Mouse (Mus musculus): ENCODE measurements around the gene Gna13. TPM values are rescaled to one million over a fixed set of nuclear protein-coding genes. Genes with fewer than 3 reads are reported as not detected.

The Gna13 gene
- polyA plus RNA-seq, 1 experiment from 2014 or later: 16.9 TPM

DNA sequence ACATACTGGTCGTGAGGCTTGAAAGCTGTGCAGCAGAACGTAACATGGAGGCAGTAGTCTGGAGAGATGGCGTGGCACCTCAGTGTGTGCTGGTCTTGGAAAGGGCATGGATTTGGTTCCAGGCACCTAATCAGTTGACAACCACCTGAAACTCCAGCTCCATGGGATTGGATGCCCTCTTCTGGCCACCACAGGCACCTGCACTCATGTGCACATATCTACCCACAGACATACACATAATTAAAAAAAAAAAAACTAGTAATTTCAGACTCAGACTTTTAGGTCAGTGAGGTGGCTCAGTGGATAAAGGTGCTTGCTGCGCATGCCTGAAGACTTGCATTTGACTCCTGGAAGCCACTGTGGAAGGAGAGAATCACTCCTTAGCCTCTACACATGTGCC, 59.6 kb downstream of the Gna13 start:
- WGBS: 96% methylated on average over 4 of the region's 4 CpGs
- no peak for DNase-seq (ENCODE audit: low spot score)
- peaks cover 21% of the 10 kb centered on the region for H3K4me1 ChIP-seq
- H3K9me3 ChIP-seq (replicated peaks): peaks cover 5% of the 10 kb centered on the region; the same call in 1 of the 2 replicates
- no peaks in the 10 kb centered on the region for H3K36me3 ChIP-seq
- no peaks in the 10 kb centered on the region for H3K27me3 ChIP-seq (ENCODE audit: low read depth, poor library complexity, severe bottlenecking)
- H3K4me3 ChIP-seq: no peak overlapping the region
- H3K27ac ChIP-seq (replicated peaks): no peak overlapping the region

DNA sequence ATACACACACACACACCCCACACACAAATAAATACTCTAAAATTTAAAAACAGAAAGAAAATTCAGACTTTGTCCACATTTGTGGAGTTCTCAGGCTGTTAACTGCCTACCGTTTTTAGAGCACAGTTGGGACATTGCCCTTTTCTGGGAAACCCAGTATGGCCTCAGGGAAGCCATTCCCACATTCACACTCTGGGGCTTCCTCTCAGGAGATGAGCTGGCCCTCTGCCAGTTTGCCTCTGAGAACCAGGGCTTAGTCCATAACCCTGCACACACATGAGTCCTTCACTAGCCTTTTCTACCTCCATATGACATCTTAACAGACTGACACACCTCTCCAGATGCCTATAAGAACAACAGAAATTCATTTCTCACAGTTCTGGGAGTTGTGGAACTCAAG, 60.7 kb downstream of the Gna13 start:
- no peaks in the 10 kb centered on the region for H3K27me3 ChIP-seq (ENCODE audit: low read depth, poor library complexity, severe bottlenecking)
- peaks cover 2% of the 10 kb centered on the region for H3K36me3 ChIP-seq
- H3K4me3 ChIP-seq: no peak overlapping the region
- H3K27ac ChIP-seq (replicated peaks): no peak overlapping the region
- peaks cover 23% of the 10 kb centered on the region for H3K4me1 ChIP-seq
- WGBS: 80% methylated on average over 1 of the region's 1 CpGs
- H3K9me3 ChIP-seq (replicated peaks): peaks cover 5% of the 10 kb centered on the region; the same call in 1 of the 2 replicates
- DNase-seq (ENCODE audit: low spot score): no peak

DNA sequence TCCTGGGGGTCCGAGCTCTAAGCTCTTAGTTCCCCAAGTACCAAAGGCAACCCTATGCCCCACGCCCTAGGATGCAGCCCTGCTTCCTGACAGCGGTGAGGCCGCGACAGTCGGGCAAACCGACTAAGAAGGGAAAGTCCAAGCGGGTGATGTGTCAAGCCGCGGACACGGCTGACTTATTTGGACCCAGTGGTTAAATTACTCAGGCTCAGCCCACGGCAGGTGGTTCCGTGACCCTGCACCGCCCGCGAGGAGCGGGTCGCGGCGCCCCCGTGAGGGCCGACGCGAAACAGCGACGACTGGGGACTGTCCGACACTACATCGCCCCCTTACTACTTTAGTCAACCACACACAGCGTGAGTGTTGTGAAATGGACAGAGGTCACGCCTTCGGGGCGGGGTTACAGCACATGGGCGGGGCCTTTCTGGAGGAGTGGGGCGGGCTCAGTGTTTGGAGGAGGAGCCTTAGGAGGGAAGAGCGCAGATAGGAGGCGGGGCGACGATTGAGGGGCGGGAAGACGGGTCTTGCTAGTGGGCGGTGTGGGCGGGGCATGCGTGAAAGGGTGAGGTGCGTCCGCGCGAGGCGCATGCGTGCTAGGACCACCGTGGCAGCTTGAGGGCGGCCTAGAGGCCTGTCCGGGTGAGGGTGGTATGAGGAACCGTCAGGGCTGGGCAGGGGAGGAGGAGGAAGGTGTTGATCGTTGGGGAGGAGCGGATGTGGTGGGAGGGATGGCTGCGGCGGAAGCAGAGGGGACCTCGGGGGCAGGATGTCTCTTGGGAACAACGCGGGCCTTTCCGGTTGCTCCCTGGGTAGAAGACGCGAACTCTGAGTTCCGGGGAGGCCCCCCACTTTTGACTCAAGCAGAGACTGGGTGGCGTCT, 63.0 kb downstream of the Gna13 start, which contains the start of gene Amz2:
Gene Amz2 (plus strand): TSS at position 555 of the 880 bp plus-strand sequence.
- H3K4me3 ChIP-seq: peak within 1 kb of the TSS; percentile 65
- peak; percentile 100 for DNase-seq (ENCODE audit: low spot score)
- peak within 1 kb of the TSS; percentile 90 for H3K27ac ChIP-seq (replicated peaks)
- under 1% methylated on average over 65 of the region's 65 CpGs for WGBS
- peaks cover 25% of the 10 kb centered on the region for H3K36me3 ChIP-seq
- H3K4me1 ChIP-seq: peaks cover 18% of the 10 kb centered on the region
- H3K27me3 ChIP-seq (ENCODE audit: low read depth, poor library complexity, severe bottlenecking): no peaks in the 10 kb centered on the region
- peaks cover 5% of the 10 kb centered on the region; the same call in 1 of the 2 replicates for H3K9me3 ChIP-seq (replicated peaks)

DNA sequence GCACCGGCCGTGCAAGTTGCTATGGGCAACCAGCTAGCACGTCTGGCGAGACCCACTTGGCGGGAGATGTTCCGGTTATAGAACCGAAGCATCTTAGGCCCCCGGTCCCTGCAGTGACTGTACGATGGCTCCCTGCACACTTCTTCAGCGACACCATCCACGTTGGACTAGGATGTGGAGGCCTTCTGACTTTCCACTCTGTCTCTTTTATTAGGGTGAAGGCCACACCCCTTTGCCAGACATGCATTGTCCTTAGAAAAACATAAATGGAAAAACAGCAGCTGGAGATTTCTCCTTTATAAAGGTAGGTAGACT, 63.6 kb downstream of the Gna13 start:
- H3K4me1 ChIP-seq: peaks cover 18% of the 10 kb centered on the region
- no peak for DNase-seq (ENCODE audit: low spot score)
- no peaks in the 10 kb centered on the region for H3K27me3 ChIP-seq (ENCODE audit: low read depth, poor library complexity, severe bottlenecking)
- H3K9me3 ChIP-seq (replicated peaks): peaks cover 5% of the 10 kb centered on the region; the same call in 1 of the 2 replicates
- WGBS: under 1% methylated on average over 11 of the region's 11 CpGs
- H3K36me3 ChIP-seq: peaks cover 31% of the 10 kb centered on the region
- H3K4me3 ChIP-seq: peak overlapping the region; percentile 65
- peak overlapping the region; percentile 90 for H3K27ac ChIP-seq (replicated peaks)

DNA sequence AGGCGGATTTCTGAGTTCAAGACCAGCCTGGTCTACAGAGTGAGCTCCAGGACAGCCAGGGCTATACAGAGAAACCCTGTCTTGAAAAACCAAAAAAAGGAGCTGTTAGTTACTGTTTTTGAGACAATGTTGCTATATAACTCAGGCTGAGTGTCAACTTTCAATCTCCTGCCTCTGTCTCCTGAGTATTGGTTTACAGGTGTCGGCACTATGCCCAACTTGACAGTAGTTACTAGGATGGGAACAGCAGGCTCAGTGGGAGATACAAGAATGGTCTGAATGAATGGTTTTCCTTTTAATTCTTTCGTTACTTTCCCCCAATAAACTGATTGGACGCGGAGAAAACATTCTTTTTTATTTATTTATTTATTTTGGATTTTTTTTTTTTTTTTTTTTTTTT, 64.7 kb downstream of the Gna13 start:
- WGBS: 96% methylated on average over 5 of the region's 5 CpGs
- H3K27me3 ChIP-seq (ENCODE audit: low read depth, poor library complexity, severe bottlenecking): no peaks in the 10 kb centered on the region
- DNase-seq (ENCODE audit: low spot score): no peak
- peaks cover 18% of the 10 kb centered on the region for H3K4me1 ChIP-seq
- H3K36me3 ChIP-seq: peaks cover 41% of the 10 kb centered on the region
- H3K9me3 ChIP-seq (replicated peaks): peaks cover 1% of the 10 kb centered on the region; the same call in 1 of the 2 replicates
- no peak overlapping the region for H3K27ac ChIP-seq (replicated peaks)
- no peak overlapping the region for H3K4me3 ChIP-seq

DNA sequence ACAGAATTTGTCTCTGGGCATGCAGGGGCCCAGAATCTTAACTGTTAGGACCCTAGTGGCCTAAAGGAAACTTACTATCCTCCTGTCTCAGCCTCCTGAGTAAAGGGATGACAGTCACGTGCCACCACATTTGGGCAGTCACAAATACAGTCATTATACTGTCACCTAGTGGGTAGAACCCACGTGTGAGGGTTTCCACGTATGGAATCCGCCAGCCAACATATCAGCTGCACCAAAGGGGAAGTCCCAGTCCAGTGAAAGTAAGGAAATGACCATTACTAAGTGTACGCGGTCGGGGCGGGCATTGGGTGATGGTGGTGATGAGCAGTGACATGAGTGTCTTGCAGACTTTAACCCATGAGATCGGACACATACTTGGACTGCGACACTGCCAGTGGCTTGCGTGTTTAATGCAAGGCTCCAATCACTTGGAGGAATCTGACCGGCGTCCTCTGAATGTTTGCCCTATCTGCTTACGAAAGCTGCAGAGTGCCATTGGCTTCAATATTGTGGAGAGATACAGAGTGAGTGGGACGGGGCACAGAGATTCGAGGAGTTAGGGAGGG, 71.7 kb downstream of the Gna13 start:
- WGBS: 92% methylated on average over 16 of the region's 16 CpGs
- peaks cover 6% of the 10 kb centered on the region for H3K4me1 ChIP-seq

DNA sequence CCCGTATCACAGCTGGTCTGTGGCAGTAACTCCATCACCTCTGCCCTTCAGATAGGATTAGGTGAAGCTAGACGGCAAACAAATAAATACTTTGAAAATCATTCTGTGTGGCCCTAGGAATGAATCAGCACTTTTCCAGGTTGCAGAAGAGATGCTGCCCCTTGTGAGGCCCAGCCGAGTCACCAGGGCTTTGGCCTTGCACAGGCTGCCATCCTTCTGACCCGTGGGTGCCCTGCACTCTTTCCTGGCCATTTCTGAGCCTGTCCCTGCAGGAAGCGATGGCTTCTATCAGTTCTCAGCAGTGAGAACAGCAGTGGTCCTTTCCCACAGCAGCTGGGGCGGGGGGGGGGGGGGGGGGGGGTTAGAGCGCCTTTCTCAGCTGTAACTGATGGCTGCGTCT, 74.3 kb downstream of the Gna13 start:
- no peak overlapping the region for H3K27ac ChIP-seq (replicated peaks)
- H3K9me3 ChIP-seq (replicated peaks): no peaks in the 10 kb centered on the region
- no peak overlapping the region for H3K4me3 ChIP-seq
- peaks cover 62% of the 10 kb centered on the region for H3K36me3 ChIP-seq
- 65% methylated on average over 8 of the region's 8 CpGs for WGBS
- H3K27me3 ChIP-seq (ENCODE audit: low read depth, poor library complexity, severe bottlenecking): peaks cover 12% of the 10 kb centered on the region
- H3K4me1 ChIP-seq: peaks cover 23% of the 10 kb centered on the region
- no peak for DNase-seq (ENCODE audit: low spot score)

More for the DNA sequence above, 71.7 kb downstream of the Gna13 start:
- DNase-seq (ENCODE audit: low spot score): no peak
- no peaks in the 10 kb centered on the region for H3K27me3 ChIP-seq (ENCODE audit: low read depth, poor library complexity, severe bottlenecking)
- no peak overlapping the region for H3K27ac ChIP-seq (replicated peaks)
- H3K9me3 ChIP-seq (replicated peaks): no peaks in the 10 kb centered on the region
- no peak overlapping the region for H3K4me3 ChIP-seq
- peaks cover 88% of the 10 kb centered on the region for H3K36me3 ChIP-seq

DNA sequence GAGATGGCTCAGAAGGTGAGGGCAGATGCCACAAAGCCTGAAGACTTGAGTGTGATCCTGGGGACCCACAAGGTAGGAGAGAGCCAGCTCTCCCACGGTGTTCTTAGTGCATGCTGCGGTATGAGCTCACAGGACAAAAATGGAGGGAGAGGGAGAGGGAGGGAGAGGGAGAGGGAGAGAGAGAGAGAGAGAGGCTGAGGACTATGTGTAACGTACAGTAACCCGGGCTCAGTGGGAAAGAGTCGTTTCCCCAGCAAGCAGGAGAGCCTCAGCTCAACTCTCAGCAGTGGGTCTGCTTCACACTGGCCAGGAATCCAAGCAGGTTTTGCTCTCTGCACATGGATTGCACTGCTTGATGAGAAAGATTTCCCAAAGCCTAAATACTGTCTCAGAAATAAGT, 76.6 kb downstream of the Gna13 start:
- H3K4me1 ChIP-seq: peaks cover 23% of the 10 kb centered on the region
- 27% methylated on average over 5 of the region's 5 CpGs for WGBS
- H3K27ac ChIP-seq (replicated peaks): no peak overlapping the region
- H3K4me3 ChIP-seq: peak overlapping the region; percentile 61
- H3K36me3 ChIP-seq: peaks cover 43% of the 10 kb centered on the region
- H3K27me3 ChIP-seq (ENCODE audit: low read depth, poor library complexity, severe bottlenecking): peaks cover 12% of the 10 kb centered on the region
- peak; percentile 22 for DNase-seq (ENCODE audit: low spot score)
- no peaks in the 10 kb centered on the region for H3K9me3 ChIP-seq (replicated peaks)

DNA sequence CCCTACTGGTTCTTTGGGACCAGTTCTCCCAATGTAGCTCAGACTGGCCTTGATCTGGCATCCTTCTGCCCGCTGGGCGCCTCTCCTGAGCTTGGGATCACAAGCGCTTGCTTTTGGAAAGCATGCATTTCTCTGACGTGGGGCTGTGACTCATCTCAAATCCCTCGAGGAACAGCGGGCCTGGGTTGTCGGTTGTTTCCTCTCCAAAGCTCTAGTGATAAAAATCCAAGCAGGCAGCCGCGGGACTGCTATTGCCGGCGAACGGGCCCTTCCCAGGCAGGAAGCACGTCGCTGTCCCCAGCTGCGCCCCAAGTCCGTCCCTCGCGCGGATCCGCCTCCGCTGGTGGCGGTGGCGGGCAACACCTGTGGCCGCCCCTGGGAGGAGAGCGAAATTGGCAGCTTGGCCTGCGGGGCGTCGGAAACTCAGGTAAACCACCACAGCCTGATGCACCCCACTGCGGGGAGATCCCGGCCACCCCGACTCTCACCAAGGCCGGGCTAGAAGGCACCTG, 77.3 kb downstream of the Gna13 start:
- H3K36me3 ChIP-seq: peaks cover 36% of the 10 kb centered on the region
- peaks cover 12% of the 10 kb centered on the region for H3K27me3 ChIP-seq (ENCODE audit: low read depth, poor library complexity, severe bottlenecking)
- H3K4me3 ChIP-seq: peak overlapping the region; percentile 61
- peak overlapping the region; percentile 80 for H3K27ac ChIP-seq (replicated peaks)
- H3K9me3 ChIP-seq (replicated peaks): no peaks in the 10 kb centered on the region
- DNase-seq (ENCODE audit: low spot score): peak; percentile 68
- H3K4me1 ChIP-seq: peaks cover 23% of the 10 kb centered on the region
- 1% methylated on average over 32 of the region's 32 CpGs for WGBS

DNA sequence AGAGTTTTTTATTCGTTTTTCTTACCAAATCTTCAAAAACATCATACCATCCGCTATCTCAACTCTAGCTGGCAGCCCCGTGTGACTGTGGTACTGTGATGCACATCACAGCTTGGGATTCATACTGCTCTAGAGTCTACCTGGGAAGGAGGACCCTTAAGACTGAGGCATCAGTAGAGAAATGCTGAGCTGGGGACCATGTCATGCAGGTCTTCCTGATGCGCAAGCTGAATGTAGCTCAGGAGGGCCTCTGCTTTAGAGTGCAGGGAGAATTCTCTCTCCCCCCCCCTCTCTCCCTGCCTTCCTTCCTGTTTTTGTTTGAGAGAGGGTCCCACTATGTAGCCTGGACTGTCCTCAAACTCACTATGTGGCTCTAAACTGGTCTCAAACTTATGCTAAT, 78.0 kb downstream of the Gna13 start:
- H3K27ac ChIP-seq (replicated peaks): no peak overlapping the region
- H3K27me3 ChIP-seq (ENCODE audit: low read depth, poor library complexity, severe bottlenecking): peaks cover 12% of the 10 kb centered on the region
- peak overlapping the region; percentile 61 for H3K4me3 ChIP-seq
- no peak for DNase-seq (ENCODE audit: low spot score)
- no peaks in the 10 kb centered on the region for H3K9me3 ChIP-seq (replicated peaks)
- peaks cover 23% of the 10 kb centered on the region for H3K4me1 ChIP-seq
- 56% methylated on average over 4 of the region's 4 CpGs for WGBS
- H3K36me3 ChIP-seq: peaks cover 29% of the 10 kb centered on the region

DNA sequence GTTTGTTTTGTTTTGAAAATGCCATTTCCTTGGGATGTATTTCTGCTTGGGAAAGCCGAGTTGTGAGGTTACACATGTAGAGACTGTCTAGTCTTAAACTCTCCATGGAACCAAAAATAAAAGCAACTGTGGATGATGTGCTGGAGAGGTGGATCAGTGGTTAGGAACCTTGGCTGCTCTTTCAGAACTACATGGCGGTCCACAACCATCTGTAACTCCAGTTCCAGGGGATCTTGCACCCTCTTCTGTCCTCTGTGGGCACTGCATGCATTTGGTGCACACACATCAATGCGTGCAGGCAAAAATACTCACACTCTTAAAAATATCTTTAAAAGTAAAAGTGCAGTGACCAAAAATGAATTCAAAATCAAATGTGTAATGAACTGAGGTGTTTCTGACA, 78.5 kb downstream of the Gna13 start:
- peak; percentile 38 for DNase-seq (ENCODE audit: low spot score)
- 57% methylated on average over 3 of the region's 3 CpGs for WGBS
- Histone ChIP-seq H3K9me3 (replicated peaks) (no peaks in the 10 kb centered on the region), H3K4me1 (peaks cover 23% of the 10 kb centered on the region), H3K36me3 (peaks cover 24% of the 10 kb centered on the region), H3K4me3 (no peak overlapping the region), H3K27ac (replicated peaks) (no peak overlapping the region), H3K27me3 (ENCODE audit: low read depth, poor library complexity, severe bottlenecking) (peaks cover 12% of the 10 kb centered on the region)

DNA sequence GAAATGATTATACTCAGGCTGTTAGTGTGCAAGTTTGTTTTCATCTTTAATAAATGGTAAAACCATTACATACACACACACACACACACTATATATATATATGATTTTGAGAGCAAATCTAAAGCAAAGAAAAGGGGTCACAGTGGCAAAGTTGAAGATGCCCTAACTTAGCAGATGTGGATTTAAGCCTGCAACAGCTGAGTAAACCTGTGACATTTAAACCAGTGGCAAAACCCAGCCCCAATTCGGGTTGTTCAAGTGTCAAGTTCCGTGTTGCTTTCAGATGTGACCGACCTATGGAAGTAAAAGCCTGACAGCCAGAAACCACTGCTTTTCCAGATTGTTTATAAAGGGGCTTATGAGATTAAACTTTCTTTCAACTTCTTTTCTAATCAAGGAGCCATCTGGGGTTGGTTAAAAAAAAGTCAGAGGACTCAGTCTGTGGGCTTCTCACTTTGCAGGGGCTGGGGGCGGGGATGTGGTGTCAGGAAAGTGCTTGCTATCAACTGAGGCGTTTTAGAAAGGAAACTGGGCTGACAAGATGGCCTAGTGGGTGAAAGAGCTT, 79.6 kb downstream of the Gna13 start:
- peaks cover 19% of the 10 kb centered on the region for H3K4me1 ChIP-seq
- peaks cover 12% of the 10 kb centered on the region for H3K27me3 ChIP-seq (ENCODE audit: low read depth, poor library complexity, severe bottlenecking)
- WGBS: 57% methylated on average over 5 of the region's 5 CpGs
- H3K36me3 ChIP-seq: peaks cover 13% of the 10 kb centered on the region
- DNase-seq (ENCODE audit: low spot score): peak; percentile 18
- H3K27ac ChIP-seq (replicated peaks): no peak overlapping the region
- H3K4me3 ChIP-seq: no peak overlapping the region
- no peaks in the 10 kb centered on the region for H3K9me3 ChIP-seq (replicated peaks)

Measured in midbrain, embryonic 10.5 days (tissue).